Mouse (Mus musculus): ENCODE data around the gene Tpbgl. TPM values are rescaled to one million over a fixed set of nuclear protein-coding genes. Genes with fewer than 3 reads are reported as not detected.

Tpbgl gene
- total RNA-seq, 2 experiments from 2014 or later: 0.07 TPM; not detected in 1

- ATAC-seq (replicated peaks; ENCODE audit: poor library complexity): no peak
Measured at GRCm38 (mm10) chr7:99644701-99645100, 17.8 kb upstream of the Tpbgl start.

DNA sequence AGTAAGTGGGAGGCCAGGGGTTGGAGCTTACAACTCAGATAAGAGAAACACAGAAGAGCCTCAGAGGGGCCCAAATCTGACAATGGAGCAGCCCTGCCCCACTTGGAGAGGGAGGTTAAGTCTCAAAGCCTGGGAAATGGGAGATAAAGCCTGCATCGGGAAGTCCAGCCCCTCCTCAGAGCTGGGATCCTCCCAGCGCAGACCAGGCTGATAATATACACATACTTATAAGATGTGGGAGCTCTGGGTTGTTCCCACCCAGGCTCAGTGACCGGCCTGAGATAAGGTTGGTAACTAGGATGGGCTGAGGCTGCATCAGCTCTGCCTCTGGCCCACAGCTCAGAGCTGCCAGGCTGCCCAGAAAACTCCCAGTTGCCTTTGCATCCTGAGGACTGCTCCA is 15.2 kb upstream of the Tpbgl start:
- ATAC-seq (replicated peaks; ENCODE audit: poor library complexity): 0 out of 2 replicates have a peak, but pooled peaks have one; percentile 23

GRCm38 (mm10) chr7:99641245-99641644 is 14.3 kb upstream of the Tpbgl start:
- no peak for ATAC-seq (replicated peaks; ENCODE audit: poor library complexity)

- no peak for ATAC-seq (replicated peaks; ENCODE audit: poor library complexity)
Measured at GRCm38 (mm10) chr7:99633966-99634665, 7.2 kb upstream of the Tpbgl start.

DNA sequence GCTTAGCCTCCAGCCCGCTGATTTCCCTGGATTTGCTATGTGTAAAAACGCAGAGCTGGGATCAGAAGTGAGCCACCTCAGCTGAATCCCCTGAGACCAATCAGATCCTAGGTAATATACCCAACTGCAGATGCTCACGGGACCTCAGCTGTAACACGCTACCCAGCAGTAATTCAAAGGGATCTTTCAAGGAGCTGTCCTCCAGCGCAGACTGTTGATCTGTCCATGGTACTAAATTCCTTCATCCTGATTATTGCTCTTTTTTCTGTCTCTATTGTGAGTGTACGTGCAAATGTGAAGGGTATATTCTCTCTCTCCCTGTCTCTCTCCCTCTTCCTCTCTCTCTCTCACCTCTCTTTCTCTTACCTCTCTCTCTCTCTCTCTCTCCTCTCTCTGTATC is 5.4 kb upstream of the Tpbgl start:
- ATAC-seq (replicated peaks; ENCODE audit: poor library complexity): peak; percentile 46; the same call in 1 of the 2 replicates

- ATAC-seq (replicated peaks; ENCODE audit: poor library complexity): no peak
Measured at GRCm38 (mm10) chr7:99627366-99627765, 463 bp upstream of the Tpbgl start.

- peak; percentile 98 for ATAC-seq (replicated peaks; ENCODE audit: poor library complexity)
Measured at GRCm38 (mm10) chr7:99625722-99626375, 1.1 kb downstream of the Tpbgl start.

GRCm38 (mm10) chr7:99618860-99619259 is 8.0 kb downstream of the Tpbgl start:
- ATAC-seq (replicated peaks; ENCODE audit: poor library complexity): peak; percentile 55; the same call in 1 of the 2 replicates

DNA sequence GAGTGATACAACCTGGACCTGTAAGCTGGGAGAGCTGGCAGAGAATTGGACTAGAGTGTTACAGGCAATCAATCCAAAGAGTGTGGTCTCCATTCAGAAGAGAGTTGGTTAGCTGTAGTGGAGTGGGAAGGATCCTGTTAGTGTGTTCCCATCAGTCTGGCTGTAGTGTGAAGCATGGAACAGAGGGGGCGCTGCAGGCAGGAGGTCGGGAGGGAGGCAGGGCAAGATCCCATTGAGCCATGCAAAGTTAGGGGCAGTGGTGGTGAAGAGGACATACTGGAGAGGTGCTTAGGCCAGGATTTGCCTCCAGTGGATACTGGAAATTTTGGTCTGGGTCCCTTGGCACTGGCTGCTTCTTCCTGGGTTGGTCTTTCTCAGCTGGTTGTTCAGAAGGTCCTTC is 8.6 kb downstream of the Tpbgl start:
- no peak for ATAC-seq (replicated peaks; ENCODE audit: poor library complexity)

GRCm38 (mm10) chr7:99607632-99608031 is 19.3 kb downstream of the Tpbgl start:
- ATAC-seq (replicated peaks; ENCODE audit: poor library complexity): no peak; the same call in 1 of the 2 replicates

DNA sequence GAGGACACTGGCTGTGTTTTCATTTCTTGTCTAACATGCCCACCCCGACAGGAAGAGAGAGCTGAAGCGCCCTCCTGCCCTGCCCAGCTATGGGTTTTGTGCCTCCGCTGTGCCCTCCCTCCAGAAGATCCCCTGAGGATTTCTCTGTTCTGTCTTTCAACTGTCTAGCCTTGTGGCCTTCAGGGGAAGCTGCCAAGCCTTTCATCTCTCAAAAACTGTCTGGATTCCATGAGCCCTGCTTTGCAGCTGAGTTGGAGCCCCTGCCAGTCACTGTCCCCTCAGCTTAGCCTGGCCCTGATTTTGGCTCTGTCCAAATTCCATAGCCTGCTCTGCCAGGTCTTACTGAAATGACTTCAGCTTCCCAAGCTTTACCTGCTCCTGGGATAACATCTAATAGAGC is 20.1 kb downstream of the Tpbgl start:
- ATAC-seq (replicated peaks; ENCODE audit: poor library complexity): no peak

GRCm38 (mm10) chr7:99606303-99606702 is 20.6 kb downstream of the Tpbgl start:
- no peak for ATAC-seq (replicated peaks; ENCODE audit: poor library complexity)

DNA sequence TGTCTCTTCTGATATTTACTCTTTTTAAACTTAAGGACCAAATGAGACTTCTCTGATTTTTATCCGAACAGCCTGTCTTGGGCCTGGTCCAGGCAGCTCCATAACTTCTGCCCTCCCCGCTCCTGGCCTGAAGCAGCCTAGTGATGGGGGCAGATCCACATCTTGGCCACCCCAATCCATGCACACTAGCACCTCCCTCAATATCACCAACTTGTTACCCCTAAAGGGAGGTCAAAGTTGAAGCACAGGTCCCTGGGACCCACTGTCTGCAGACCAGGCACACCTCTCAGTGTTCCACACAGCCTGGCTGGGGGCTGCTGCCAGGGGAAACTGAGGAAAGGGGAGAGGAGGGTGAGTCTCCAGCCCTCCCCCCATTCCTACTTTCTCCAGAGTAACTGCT is 21.8 kb downstream of the Tpbgl start:
- ATAC-seq (replicated peaks; ENCODE audit: poor library complexity): no peak

GRCm38 (mm10) chr7:99603875-99604662 is 22.8 kb downstream of the Tpbgl start:
- ATAC-seq (replicated peaks; ENCODE audit: poor library complexity): no peak

GRCm38 (mm10) chr7:99598722-99599121 is 28.2 kb downstream of the Tpbgl start:
- no peak for ATAC-seq (replicated peaks; ENCODE audit: poor library complexity)

- peak; percentile 84 for ATAC-seq (replicated peaks; ENCODE audit: poor library complexity)
Measured at GRCm38 (mm10) chr7:99593868-99594803, 32.8 kb downstream of the Tpbgl start.

- ATAC-seq (replicated peaks; ENCODE audit: poor library complexity): no peak
Measured at GRCm38 (mm10) chr7:99592669-99593068, 34.2 kb downstream of the Tpbgl start.

GRCm38 (mm10) chr7:99590646-99591045 is 36.3 kb downstream of the Tpbgl start:
- no peak for ATAC-seq (replicated peaks; ENCODE audit: poor library complexity)

- peak; percentile 40 for ATAC-seq (replicated peaks; ENCODE audit: poor library complexity)
Measured at GRCm38 (mm10) chr7:99590064-99590463, 36.8 kb downstream of the Tpbgl start.

DNA sequence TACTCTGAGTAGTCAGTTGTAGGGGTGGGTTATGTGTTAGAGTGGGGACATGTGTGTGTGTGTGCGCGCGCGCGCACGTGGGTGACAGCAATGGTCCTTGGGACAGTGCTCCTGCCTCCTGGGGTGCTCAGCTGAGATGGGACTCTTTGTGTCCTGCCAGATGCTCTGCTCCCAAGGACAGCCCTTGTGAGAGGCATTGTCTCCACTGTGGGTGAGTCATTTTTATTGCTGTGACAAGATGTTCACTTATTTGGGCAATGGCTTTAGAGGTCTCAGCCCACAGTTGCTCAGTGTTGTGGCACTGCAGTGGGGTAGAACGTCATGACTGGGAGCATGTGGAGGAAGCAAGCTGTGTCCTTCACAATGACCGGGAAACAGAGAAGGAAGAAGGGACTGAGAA is 40.9 kb downstream of the Tpbgl start:
- ATAC-seq (replicated peaks; ENCODE audit: poor library complexity): no peak

DNA sequence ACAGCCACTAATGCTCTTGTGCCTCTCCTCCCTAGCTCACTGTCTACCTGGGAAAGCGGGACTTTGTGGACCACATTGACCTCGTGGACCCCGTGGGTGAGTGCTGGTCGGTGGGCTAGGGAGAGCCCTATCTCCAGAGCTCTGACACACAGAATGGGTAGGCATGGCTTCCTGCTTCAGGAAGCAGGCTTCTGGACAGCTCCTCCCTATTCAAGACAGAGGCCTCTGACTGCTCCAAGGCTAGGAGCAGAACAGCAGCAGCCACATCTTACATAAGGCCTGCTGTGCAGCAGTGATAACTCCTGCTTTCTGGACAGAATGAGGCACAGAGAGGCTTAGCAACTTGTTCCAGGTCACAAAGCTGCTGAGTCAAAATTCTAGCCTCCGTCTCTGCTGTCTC is 43.3 kb downstream of the Tpbgl start:
- no peak for ATAC-seq (replicated peaks; ENCODE audit: poor library complexity)
